Mouse (Mus musculus): ENCODE results near the gene Piwil4.
"Not testable (repeated sequence)": the region's sequence is repeated elsewhere in the genome, so short reads cannot be mapped to it uniquely, and the experiment has no call there.

Piwil4 gene

GRCm38 (mm10) chr9:14671965-14672364 lies 68.6 kb downstream of the Piwil4 start:
- not testable (repeated sequence) for DNase-seq (ENCODE audit: low read depth, low spot score)

- DNase-seq (ENCODE audit: low read depth, low spot score): no peak
Observed at GRCm38 (mm10) chr9:14668382-14668781, 72.2 kb downstream of the Piwil4 start.

GRCm38 (mm10) chr9:14666071-14666470 lies 74.5 kb downstream of the Piwil4 start:
- DNase-seq (ENCODE audit: low read depth, low spot score): no peak

- no peak for DNase-seq (ENCODE audit: low read depth, low spot score)
Observed at GRCm38 (mm10) chr9:14663591-14663990, 76.9 kb downstream of the Piwil4 start.

DNA sequence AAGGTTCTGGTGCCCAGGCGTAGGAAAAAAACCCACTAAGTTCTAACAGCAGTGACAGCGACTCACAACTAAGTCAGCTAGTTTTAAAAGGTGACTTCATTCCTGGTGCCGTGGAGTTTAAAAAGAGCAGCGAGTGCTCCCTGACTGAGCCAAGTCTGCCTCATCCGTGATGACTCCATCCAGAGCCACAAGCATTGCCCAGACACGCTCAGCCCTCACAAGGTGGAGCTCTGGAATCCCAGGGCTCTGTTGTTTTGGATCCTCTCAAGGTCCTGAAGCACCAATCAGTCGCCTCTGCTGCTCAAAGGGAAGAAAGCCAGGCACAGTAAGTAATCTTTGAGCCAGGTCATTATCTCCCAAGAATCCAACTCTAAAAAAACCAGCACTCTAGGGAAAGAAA lies 77.7 kb downstream of the Piwil4 start:
- no peak for DNase-seq (ENCODE audit: low read depth, low spot score)

DNA sequence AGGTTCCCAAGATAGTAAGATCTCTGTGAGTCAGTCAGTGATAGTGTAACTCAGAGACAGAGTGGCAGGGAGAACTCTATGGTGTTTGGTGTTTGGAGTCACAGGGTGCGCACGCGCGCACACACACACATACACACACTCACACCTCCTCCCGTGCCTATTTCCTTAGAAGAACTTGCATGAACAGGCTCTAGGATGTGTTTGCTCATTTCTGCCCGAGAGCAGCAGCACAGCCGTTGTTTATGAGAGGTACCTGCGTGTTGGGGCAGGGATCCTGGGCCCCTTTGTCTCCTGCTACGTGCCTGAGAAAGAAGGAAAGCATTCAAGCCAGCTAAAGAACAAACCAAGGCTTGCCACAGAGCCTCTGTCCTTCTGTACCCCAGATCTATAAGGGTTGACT lies 78.4 kb downstream of the Piwil4 start:
- no peak for DNase-seq (ENCODE audit: low read depth, low spot score)

DNA sequence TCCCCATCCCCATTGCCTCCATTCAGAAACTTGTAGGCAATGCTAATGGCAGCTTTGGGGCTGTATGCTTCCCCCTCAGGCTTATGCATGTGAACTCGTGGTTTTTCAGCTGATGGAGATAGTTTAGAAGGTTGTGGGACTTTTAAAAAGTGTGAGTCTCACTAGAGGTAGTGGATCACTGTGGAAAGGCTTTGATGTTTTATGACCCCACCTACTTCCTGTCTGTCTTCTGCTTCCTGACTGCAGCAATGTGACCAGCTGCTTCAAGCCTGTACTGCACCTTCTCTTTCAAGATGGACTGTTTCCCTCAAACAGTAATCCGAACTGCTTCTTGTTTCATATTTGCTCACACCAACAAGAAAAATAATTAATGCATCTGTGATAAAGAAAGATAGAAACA lies 82.6 kb downstream of the Piwil4 start:
- no peak for DNase-seq (ENCODE audit: low read depth, low spot score)

DNA sequence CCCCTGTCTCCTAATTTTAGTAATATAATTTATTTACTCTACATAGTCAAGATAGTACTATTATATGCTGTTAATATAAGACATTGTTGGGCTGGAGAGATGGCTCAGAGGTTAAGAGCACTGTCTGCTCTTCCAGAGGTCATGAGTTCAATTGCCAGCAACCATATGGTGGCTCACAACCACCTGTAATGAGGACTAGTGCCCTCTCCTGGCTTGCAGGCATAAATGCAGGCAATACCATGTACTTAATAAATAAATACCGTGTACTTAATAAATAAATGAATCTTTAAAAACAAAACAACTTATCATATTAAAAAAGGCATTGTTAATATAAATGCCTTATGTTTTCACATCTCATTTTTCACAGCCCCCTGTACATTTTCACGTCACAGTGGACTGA lies 86.5 kb downstream of the Piwil4 start:
- no peak for DNase-seq (ENCODE audit: low read depth, low spot score)

DNA sequence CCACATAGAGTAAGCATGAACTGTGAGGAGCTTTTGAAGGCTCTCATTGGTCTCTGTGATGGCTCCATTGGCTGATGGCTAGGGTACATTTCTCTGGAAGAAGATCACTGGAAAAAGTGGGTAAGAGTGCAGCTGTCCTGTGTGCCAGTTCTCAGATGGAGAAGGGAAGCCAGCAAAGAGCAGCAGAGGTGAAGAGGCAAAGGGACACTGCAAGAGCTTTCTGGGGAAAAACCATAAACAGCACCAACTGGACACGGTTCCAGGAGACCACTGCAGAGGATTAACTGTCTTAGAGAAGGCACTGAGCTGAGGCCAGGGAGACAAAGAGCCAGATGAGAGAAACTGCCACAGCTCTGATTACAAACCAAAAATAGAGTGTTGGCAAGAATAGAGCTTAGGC lies 87.8 kb downstream of the Piwil4 start:
- no peak for DNase-seq (ENCODE audit: low read depth, low spot score)

DNA sequence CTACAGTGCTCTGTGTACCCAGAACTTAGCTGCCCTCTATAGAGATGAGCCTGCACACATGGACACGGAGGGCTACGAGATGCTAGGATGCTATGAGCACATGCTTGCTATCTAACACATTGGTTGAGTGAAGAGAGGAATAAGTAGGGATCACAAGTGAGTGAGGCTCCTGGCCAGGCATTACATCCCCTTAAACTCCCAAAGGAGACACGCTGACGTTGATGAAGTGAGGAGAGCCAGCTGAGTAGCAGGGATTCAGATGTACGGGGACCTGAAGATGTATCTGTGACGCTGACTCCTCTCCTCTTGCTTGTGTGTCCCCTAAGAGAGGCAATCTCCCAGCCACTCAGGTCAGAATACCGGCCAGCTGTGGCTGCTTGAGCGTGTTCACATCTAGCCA lies 92.7 kb downstream of the Piwil4 start:
- no peak for DNase-seq (ENCODE audit: low read depth, low spot score)

DNA sequence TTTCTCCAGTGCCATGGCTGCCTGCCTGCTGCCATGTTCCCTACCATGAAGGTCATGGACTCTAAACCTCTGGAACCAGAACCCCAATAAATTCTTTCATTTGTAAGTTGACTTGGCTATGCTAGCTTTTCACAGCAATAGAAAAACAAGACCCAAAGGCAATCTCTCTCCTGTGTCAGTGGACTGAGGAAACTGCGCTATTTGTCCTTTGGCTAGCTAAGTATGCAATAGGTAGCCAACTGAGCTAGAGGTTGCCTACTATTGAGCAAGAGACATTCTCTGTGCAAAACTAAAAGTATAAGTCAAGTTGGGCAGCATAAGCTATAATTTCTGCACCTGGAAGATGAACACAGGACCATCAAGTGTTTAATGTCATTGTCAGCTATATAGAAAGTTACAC lies 93.9 kb downstream of the Piwil4 start:
- DNase-seq (ENCODE audit: low read depth, low spot score): no peak

Data from mesoderm, embryonic 11.5 days (tissue).